Mouse (Mus musculus): ENCODE measurements around the gene Hcls1. TPM values are rescaled to one million over a fixed set of nuclear protein-coding genes. Genes with fewer than 3 reads are reported as not detected.

Hcls1 gene
- total and polyA plus RNA-seq, 2 experiments from 2014 or later: 0.78 to 2.2 TPM

- WGBS: 98% methylated on average over 7 of the region's 7 CpGs
- ATAC-seq (no peak), DNase-seq (ENCODE audit: low spot score) (no peak)
- no peak overlapping the region for H3K4me3 ChIP-seq (ENCODE audit: low read length)
- H3K27me3 ChIP-seq (ENCODE audit: insufficient read depth, low read length): no peaks in the 10 kb centered on the region
- no peak overlapping the region for H3K9ac ChIP-seq (replicated peaks; ENCODE audit: low read length)
- TF ChIP-seq CTCF (IDR thresholded peaks at IDR 0.05; ENCODE audit: low read depth): no peak
- H3K4me1 ChIP-seq (ENCODE audit: insufficient read depth, low read length): no peaks in the 10 kb centered on the region
- no peak overlapping the region for H3K4me2 ChIP-seq (ENCODE audit: low read depth, low read length)
- peaks cover 76% of the 10 kb centered on the region for H3K36me3 ChIP-seq (ENCODE audit: insufficient read depth, low read length)
- H3K9me3 ChIP-seq (ENCODE audit: low read length): no peaks in the 10 kb centered on the region
- no peak overlapping the region for H3K27ac ChIP-seq
These were observed 5.6 kb upstream of the Hcls1 start for GRCm38 (mm10) chr16:36929216-36929615.

GRCm38 (mm10) chr16:36930231-36931136, 4.3 kb upstream of the Hcls1 start:
- Histone ChIP-seq H3K4me1 (ENCODE audit: insufficient read depth, low read length) (no peaks in the 10 kb centered on the region), H3K4me3 (ENCODE audit: low read length) (no peak overlapping the region), H3K27ac (no peak overlapping the region), H3K9ac (replicated peaks; ENCODE audit: low read length) (no peak overlapping the region), H3K27me3 (ENCODE audit: insufficient read depth, low read length) (no peaks in the 10 kb centered on the region), H3K36me3 (ENCODE audit: insufficient read depth, low read length) (peaks cover 66% of the 10 kb centered on the region), H3K4me2 (ENCODE audit: low read depth, low read length) (no peak overlapping the region), H3K9me3 (ENCODE audit: low read length) (no peaks in the 10 kb centered on the region)
- TF ChIP-seq CTCF (IDR thresholded peaks at IDR 0.05; ENCODE audit: low read depth): no peak
- WGBS: 88% methylated on average over 11 of the region's 11 CpGs
- no peak for DNase-seq (ENCODE audit: low spot score)
- no peak for ATAC-seq

- H3K36me3 ChIP-seq (ENCODE audit: insufficient read depth, low read length): peaks cover 57% of the 10 kb centered on the region
- no peaks in the 10 kb centered on the region for H3K4me1 ChIP-seq (ENCODE audit: insufficient read depth, low read length)
- no peak for ATAC-seq
- no peaks in the 10 kb centered on the region for H3K9me3 ChIP-seq (ENCODE audit: low read length)
- 97% methylated on average over 10 of the region's 10 CpGs for WGBS
- no peaks in the 10 kb centered on the region for H3K27me3 ChIP-seq (ENCODE audit: insufficient read depth, low read length)
- H3K4me2 ChIP-seq (ENCODE audit: low read depth, low read length): no peak overlapping the region
- no peak overlapping the region for H3K27ac ChIP-seq
- H3K4me3 ChIP-seq (ENCODE audit: low read length): no peak overlapping the region
- no peak for DNase-seq (ENCODE audit: low spot score)
- no peak overlapping the region for H3K9ac ChIP-seq (replicated peaks; ENCODE audit: low read length)
- TF ChIP-seq CTCF (IDR thresholded peaks at IDR 0.05; ENCODE audit: low read depth): no peak
These were observed 3.4 kb upstream of the Hcls1 start for GRCm38 (mm10) chr16:36931381-36931780.

GRCm38 (mm10) chr16:36931976-36932375, 2.8 kb upstream of the Hcls1 start:
- ATAC-seq: no peak

GRCm38 (mm10) chr16:36932546-36932945, 2.2 kb upstream of the Hcls1 start:
- ATAC-seq: no peak
- Histone ChIP-seq H3K27ac (no peak overlapping the region), H3K36me3 (ENCODE audit: insufficient read depth, low read length) (peaks cover 45% of the 10 kb centered on the region), H3K9ac (replicated peaks; ENCODE audit: low read length) (no peak overlapping the region), H3K9me3 (ENCODE audit: low read length) (no peaks in the 10 kb centered on the region), H3K4me2 (ENCODE audit: low read depth, low read length) (no peak overlapping the region), H3K27me3 (ENCODE audit: insufficient read depth, low read length) (no peaks in the 10 kb centered on the region), H3K4me3 (ENCODE audit: low read length) (no peak overlapping the region), H3K4me1 (ENCODE audit: insufficient read depth, low read length) (no peaks in the 10 kb centered on the region)
- no peak for TF ChIP-seq CTCF (IDR thresholded peaks at IDR 0.05; ENCODE audit: low read depth)
- whole genome bisulfite sequencing: 95% methylated on average over 6 of the region's 6 CpGs
- no peak for DNase-seq (ENCODE audit: low spot score)

More at GRCm38 (mm10) chr16:36931976-36932375, 2.8 kb upstream of the Hcls1 start:
- Histone ChIP-seq H3K4me3 (ENCODE audit: low read length) (no peak overlapping the region), H3K4me2 (ENCODE audit: low read depth, low read length) (no peak overlapping the region), H3K36me3 (ENCODE audit: insufficient read depth, low read length) (peaks cover 51% of the 10 kb centered on the region), H3K27me3 (ENCODE audit: insufficient read depth, low read length) (no peaks in the 10 kb centered on the region), H3K27ac (no peak overlapping the region), H3K9me3 (ENCODE audit: low read length) (no peaks in the 10 kb centered on the region), H3K9ac (replicated peaks; ENCODE audit: low read length) (no peak overlapping the region), H3K4me1 (ENCODE audit: insufficient read depth, low read length) (no peaks in the 10 kb centered on the region)
- no peak for TF ChIP-seq CTCF (IDR thresholded peaks at IDR 0.05; ENCODE audit: low read depth)
- 87% methylated on average over 3 of the region's 3 CpGs for WGBS
- no peak for DNase-seq (ENCODE audit: low spot score)

- H3K4me2 ChIP-seq (ENCODE audit: low read depth, low read length): no peak overlapping the region
- peaks cover 28% of the 10 kb centered on the region for H3K36me3 ChIP-seq (ENCODE audit: insufficient read depth, low read length)
- H3K4me3 ChIP-seq (ENCODE audit: low read length): no peak overlapping the region
- no peak for TF ChIP-seq CTCF (IDR thresholded peaks at IDR 0.05; ENCODE audit: low read depth)
- H3K27me3 ChIP-seq (ENCODE audit: insufficient read depth, low read length): no peaks in the 10 kb centered on the region
- WGBS: 76% methylated on average over 6 of the region's 6 CpGs
- DNase-seq (ENCODE audit: low spot score) (no peak), ATAC-seq (no peak)
- no peak overlapping the region for H3K9ac ChIP-seq (replicated peaks; ENCODE audit: low read length)
- no peak overlapping the region; the same call in 1 of the 2 replicates for H3K27ac ChIP-seq
- H3K9me3 ChIP-seq (ENCODE audit: low read length): no peaks in the 10 kb centered on the region
- no peaks in the 10 kb centered on the region for H3K4me1 ChIP-seq (ENCODE audit: insufficient read depth, low read length)
These were observed 497 bp upstream of the Hcls1 start for GRCm38 (mm10) chr16:36934131-36934840.

Data from hindbrain, postnatal 0 days (tissue).